Mouse (Mus musculus) macrophage (primary cell): Measurements from ENCODE around the gene Suox. TPM values are rescaled to one million over a fixed set of nuclear protein-coding genes. Genes with fewer than 3 reads are reported as not detected.
"Not testable (repeated sequence)": the region's sequence is repeated elsewhere in the genome, so short reads cannot be mapped to it uniquely, and the experiment has no call there.

Source experiments
- H3K27ac ChIP-seq: fragments of 350-480 bp; formaldehyde crosslinking; 2 replicates; pipeline ENCODE4 v1.9.0; 2021
- H3K36me3 ChIP-seq: fragments of 350-480 bp; formaldehyde crosslinking; 2 replicates; pipeline ENCODE4 v1.9.0; 2021; ENCODE audit errors: inconsistent target
- H3K4me3 ChIP-seq: fragments of 350-480 bp; formaldehyde crosslinking; 2 replicates; pipeline ENCODE4 v1.9.0; 2021; ENCODE audit errors: inconsistent target
- H3K79me2 ChIP-seq: fragments of 350-480 bp; formaldehyde crosslinking; 2 replicates; pipeline ENCODE4 v1.9.0; 2021; ENCODE audit errors: inconsistent target
- WGBS: methylation state at CpG from one replicate; pipeline ENCODE4 v1.1.7; 2026; ENCODE audit warnings: inconsistent platforms; ENCODE audit not compliant: missing documents; 5-methylcytosine and 5-hydroxymethylcytosine counted together
- polyA plus RNA-seq: library from polyadenylated mRNA; stranded (reverse); fragments of 250-400 nt; gene quantifications from 3 replicates; pipeline ENCODE4 v1.2.4, GENCODE M21; 2018; ENCODE audit warnings: inconsistent platforms

Gene Suox
- polyA plus RNA-seq, 1 experiment from 2014 or later, result 4.4 TPM

DNA sequence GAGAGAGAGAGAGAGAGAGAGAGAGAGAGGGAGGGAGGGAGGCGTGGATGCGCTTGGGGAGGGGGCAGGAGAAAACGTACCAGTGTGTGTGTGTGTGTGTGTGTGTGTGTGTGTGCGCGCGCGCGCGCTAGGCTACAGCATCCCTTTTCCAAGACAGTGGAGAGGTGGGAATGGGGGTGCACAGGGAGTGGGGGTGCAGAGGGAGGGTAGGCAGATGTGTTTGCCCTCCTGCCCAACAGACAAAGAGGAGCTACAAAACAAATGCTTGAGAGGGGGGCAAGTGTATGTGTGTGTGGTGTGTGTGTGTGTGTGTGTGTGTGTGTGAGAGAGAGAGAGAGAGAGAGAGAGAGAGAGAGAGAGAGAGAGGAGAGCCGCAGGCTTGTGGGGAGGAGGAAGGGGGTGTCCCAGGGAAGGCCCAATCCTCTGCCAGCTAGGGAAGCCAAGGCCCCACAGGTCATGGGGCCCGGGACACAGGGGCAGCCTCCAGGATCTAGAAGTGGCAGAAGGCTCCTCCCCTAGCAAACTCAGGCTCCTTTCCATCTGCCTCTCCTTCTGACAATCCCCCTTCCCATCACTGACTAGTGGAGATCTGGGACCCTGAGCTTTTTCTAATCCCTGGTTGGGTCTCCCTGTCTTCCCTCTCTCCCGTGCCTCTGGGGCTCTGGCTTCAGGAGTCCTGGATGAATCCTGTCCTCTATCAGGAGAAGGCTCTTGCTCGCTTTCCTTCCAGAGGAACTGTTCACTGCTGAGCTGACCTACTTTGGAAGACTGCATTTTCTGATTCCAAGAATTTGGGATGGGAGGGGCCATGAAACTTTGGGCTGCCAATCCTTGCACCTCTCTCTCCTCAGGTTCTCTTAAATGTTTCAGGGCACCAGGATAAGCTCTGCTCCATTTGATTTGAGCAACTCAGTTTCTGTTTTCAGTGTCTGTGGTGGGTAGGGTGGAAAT is 27.5 kb downstream of the Suox start:
- Histone ChIP-seq H3K79me2 (no peaks in the 10 kb centered on the region), H3K36me3 (no peaks in the 10 kb centered on the region), H3K27ac (no peak overlapping the region), H3K4me3 (no peak overlapping the region)
- WGBS, result 27% methylated on average over 9 of the region's 13 CpGs

DNA sequence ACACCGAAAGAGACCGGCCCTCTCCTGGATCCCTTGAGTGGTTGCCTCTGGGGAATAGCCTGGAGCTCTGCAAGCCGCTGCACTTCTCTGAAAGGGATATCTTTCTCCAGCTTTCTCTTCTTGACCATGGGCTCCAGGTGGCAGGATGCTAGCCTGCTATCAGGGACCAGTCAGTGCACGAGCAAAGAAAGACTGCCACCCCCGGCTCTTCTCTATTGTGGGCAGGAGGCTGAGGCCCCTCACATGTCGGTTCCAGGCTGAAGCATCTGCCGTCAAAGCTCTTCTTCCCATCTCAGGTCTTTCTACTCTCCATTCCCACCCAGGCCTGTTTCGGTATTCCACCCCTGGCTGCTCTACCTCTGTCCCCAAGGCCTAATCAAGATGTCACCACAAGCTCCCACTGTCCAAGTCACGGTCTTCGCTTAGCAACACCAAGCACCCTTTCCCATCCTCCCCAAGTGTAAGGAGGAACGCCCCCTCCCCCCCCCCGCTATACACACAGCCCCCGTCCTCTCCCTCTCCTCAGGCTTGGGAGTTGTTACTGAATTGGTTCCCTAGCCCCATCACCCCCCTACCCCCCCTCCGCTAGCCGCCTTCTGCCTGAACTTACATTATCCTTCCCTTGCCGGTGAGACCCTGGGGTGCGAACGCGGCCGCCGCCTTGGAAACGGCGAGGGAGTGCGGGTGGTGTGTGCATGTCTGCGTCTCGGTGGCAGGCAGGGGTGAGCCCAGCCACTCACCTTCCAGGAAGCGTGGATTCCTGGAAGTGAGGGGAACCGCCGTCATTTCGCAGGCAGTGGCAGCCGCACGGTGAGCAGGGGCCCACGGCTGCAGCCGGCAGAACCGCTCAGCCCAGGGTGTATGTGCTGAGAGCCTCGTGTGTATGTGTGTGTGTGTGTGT is 28.5 kb downstream of the Suox start, which contains the start of gene Ikzf4:
Gene Ikzf4, minus strand, starts transcription at position 881 of the 901 bp plus-strand sequence.
- Histone ChIP-seq H3K4me3 (no peak within 1 kb of the TSS), H3K27ac (no peak within 1 kb of the TSS), H3K79me2 (no peaks in the 10 kb centered on the region), H3K36me3 (no peaks in the 10 kb centered on the region)
- WGBS, result 24% methylated on average over 34 of the region's 36 CpGs

DNA sequence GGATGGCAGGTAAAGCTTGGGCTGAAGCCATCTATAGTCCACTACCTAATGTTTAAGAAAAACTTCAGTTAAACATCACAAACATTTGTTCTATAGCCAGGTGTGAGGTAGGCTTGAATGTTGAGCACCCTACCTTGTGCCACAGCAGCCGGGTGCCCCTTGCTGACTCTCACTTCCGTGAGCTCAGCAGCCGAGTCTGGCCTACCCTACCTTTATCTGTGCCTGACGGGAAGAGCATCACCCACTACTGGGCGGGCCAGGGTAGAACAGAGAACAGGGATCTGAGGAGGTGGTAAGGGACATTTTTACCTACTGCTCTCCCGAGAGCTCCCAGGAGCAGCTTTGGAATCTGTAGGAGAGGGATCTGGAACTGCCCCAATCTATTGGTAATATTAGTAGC is 31.1 kb downstream of the Suox start:
- H3K4me3 ChIP-seq, result no peak overlapping the region
- WGBS, result 100% methylated on average over 6 of the region's 6 CpGs
- H3K79me2 ChIP-seq, result no peaks in the 10 kb centered on the region
- no peaks in the 10 kb centered on the region for H3K36me3 ChIP-seq
- no peak overlapping the region for H3K27ac ChIP-seq

DNA sequence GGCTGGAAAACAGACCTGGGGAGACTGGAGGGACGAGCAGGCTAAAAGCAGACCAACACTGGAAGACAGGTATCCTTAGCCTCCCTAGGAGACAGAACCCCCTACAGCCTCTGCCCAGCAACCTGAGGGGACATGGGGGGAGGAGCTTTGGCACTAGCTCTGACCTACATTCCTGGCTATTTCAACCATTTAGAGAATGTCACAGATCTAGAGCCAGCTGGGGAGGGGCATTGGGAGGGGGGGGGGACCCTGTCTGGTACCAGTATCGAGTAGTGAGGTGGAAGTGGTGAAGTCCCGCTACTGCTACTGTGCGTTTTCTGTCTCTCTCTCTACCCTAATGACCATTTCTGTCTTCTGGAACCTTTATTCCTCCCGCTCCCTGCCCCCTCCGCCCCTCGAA is 32.0 kb downstream of the Suox start:
- Histone ChIP-seq H3K27ac (no peak overlapping the region), H3K79me2 (no peaks in the 10 kb centered on the region), H3K36me3 (no peaks in the 10 kb centered on the region), H3K4me3 (no peak overlapping the region)
- WGBS, result 83% methylated on average over 7 of the region's 7 CpGs

DNA sequence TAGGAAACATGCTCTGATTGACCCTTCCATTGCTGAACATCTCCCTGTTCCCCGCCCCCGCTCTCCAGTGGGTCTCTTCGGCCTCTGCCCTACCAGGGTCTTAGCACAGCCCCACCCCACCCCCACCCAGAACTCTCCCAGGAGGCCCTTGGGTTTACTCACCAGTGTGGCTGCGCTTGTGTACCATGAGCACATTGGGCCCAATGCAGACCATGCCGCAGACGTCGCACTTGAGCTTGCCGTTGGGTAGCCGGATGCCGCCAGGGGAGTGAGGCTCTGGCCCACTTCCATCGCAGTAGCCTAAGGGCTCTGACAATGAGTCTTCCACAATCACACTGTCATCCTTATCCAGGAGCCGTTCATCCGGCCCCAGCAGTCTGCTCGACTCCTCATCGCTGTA is 33.0 kb downstream of the Suox start:
- Histone ChIP-seq H3K27ac (no peak overlapping the region), H3K36me3 (no peaks in the 10 kb centered on the region), H3K79me2 (no peaks in the 10 kb centered on the region), H3K4me3 (no peak overlapping the region)
- WGBS, result 96% methylated on average over 15 of the region's 15 CpGs

DNA sequence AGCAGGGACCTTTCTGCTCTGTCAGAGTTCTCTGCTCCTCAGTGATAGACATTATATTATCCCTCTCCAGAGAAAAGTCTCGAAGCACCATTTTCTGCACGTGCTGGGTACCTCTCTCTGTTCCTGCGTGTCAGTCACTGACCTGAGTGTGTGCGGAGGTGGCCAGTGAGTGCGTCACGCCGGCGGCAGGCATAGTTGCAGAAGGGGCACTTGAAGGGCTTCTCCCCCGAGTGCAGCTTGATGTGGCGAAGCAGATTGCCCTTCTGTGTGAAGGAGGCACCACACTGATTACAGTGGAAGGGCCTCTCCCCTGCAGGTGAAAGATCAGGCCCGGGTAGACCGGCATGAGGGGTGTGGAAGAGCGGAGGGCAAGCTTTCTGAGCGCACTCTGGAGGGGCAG is 33.9 kb downstream of the Suox start:
- Histone ChIP-seq H3K79me2 (no peaks in the 10 kb centered on the region), H3K36me3 (no peaks in the 10 kb centered on the region), H3K27ac (no peak overlapping the region), H3K4me3 (no peak overlapping the region)
- WGBS, result 90% methylated on average over 14 of the region's 14 CpGs

DNA sequence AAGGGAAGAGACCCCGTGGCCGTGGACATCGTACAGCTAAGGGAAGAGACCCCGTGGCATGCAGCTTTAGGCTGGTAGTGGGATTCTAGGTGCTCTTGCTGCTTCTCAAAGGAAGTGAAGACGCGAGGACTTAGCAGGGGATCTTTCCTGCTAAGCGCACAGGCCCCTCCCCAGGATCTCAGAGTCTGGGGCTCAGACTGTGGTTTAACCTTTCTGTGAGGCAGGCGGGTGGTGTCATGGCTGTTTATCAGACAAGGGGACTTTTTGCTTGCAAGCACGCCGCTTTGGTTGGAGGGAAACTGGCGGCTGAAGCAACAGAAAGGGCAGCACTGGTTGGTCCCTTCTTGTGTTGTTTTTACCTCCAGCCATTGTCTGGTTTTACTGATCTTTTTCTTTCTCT is 36.9 kb downstream of the Suox start:
- Histone ChIP-seq H3K79me2 (no peaks in the 10 kb centered on the region), H3K4me3 (no peak overlapping the region), H3K36me3 (no peaks in the 10 kb centered on the region), H3K27ac (no peak overlapping the region)
- WGBS, result 15% methylated on average over 11 of the region's 11 CpGs

DNA sequence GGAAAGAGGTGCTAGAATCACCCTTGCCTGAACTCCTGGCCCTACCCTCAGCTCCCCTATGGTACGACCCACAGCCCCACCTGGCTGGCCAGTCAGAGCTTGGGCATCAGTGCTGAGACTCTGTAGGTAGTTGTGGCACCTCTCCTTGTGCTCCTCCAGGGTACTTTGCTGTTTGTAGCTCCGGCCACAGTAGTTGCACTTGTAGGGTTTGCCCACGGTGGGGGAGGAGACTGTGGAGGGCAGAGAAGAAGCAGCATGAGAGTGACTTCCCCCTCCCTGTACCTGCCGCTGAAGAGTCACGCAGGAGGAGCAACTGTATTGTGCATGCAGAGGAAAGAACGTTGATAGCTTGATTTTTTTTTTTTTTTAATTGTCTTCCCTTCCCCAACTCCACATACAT is 37.3 kb downstream of the Suox start:
- WGBS, result 30% methylated on average over 5 of the region's 6 CpGs
- Histone ChIP-seq H3K79me2 (no peaks in the 10 kb centered on the region), H3K27ac (no peak overlapping the region), H3K36me3 (no peaks in the 10 kb centered on the region), H3K4me3 (no peak overlapping the region)

DNA sequence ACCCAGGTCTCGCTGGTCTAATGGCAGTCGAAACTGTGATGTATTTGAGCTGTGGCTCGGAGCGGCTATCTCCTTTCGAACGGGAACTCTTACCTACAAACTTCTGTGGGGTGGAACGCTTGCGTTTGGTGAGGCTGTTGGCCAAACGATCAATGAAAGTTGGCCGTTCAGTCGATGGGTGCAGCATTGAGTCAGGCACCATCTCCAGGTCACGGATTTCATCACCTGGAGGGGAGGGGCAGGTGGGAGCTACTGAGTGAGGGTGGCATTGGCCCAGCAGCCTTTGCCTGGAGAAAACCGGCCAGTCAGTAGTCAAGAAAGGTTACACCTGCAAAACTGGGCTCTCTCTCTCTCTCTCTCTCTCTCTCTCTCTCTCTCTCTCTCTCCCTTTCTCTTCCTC is 38.2 kb downstream of the Suox start:
- WGBS, result 95% methylated on average over 13 of the region's 13 CpGs
- H3K27ac ChIP-seq, result no peak overlapping the region

DNA sequence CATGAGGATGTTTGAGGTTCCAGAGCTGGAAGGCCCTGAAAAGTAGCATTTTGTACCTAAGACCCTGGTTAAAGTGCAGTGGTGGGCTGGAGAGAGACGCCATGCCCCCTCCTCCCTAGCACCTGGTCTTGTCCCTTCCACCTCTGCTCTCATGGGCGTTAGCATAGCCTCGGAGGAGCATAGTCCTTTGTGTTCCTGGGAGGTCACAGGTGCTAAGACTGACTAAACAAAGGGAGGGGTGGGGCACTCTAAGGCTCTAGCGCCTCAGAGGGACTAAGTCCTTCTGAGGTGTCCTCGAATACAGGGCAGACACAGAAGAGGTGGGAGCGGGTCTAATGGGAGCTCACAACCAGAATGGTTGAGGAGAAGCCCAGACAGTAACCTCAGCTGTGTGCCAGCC is 42.3 kb downstream of the Suox start:
- no peaks in the 10 kb centered on the region for H3K79me2 ChIP-seq
- WGBS, result 65% methylated on average over 6 of the region's 6 CpGs
- H3K4me3 ChIP-seq, result no peak overlapping the region
- H3K27ac ChIP-seq, result no peak overlapping the region
- no peaks in the 10 kb centered on the region for H3K36me3 ChIP-seq

More for the DNA sequence above, 38.2 kb downstream of the Suox start:
- no peaks in the 10 kb centered on the region for H3K79me2 ChIP-seq
- H3K4me3 ChIP-seq, result no peak overlapping the region
- H3K36me3 ChIP-seq, result no peaks in the 10 kb centered on the region

DNA sequence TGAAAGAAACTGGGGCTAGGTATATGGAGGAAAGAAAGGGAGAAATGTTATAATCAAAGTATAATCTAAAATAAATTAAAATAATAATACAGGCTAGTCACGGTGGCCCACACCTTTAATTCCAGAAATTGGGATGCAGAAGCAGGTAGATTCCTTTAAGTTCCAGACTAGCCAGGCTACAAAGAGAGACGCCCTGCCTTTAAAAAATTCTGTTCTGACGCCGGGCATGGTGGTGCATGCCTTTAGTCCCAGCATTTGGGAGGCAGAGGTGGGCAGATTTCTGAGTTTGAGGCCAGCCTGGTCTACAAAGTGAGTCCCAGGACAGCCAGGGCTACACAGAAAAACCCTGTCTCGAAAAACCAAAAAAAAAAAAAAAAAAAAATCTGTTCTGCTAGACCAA is 43.6 kb downstream of the Suox start:
- H3K79me2 ChIP-seq, result peaks cover 10% of the 10 kb centered on the region
- H3K27ac ChIP-seq, H3K36me3 ChIP-seq, H3K4me3 ChIP-seq: not testable (repeated sequence)
- WGBS, result 95% methylated on average over 4 of the region's 5 CpGs

DNA sequence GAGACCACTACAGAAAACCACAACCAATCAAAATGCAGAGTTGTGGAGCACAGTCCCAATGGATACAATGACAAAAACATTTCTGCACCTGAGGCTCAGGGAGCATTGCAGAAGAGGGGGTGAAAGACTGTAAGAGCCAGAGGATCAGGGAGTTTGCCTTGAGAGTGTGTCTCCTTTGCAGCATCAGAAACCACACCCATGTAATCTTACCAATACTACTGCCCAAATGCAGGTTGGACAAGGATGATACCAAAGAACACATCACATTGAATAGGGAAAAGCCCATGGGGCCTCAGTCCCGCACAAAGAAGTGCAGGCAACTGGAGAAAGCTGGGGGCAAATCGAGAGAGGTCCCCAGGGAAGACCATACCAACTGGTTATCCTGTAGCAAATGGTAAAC is 44.1 kb downstream of the Suox start:
- Histone ChIP-seq H3K36me3 (no peaks in the 10 kb centered on the region), H3K4me3 (no peak overlapping the region), H3K27ac (no peak overlapping the region), H3K79me2 (peaks cover 16% of the 10 kb centered on the region)
- WGBS, result 88% methylated on average over 2 of the region's 2 CpGs

DNA sequence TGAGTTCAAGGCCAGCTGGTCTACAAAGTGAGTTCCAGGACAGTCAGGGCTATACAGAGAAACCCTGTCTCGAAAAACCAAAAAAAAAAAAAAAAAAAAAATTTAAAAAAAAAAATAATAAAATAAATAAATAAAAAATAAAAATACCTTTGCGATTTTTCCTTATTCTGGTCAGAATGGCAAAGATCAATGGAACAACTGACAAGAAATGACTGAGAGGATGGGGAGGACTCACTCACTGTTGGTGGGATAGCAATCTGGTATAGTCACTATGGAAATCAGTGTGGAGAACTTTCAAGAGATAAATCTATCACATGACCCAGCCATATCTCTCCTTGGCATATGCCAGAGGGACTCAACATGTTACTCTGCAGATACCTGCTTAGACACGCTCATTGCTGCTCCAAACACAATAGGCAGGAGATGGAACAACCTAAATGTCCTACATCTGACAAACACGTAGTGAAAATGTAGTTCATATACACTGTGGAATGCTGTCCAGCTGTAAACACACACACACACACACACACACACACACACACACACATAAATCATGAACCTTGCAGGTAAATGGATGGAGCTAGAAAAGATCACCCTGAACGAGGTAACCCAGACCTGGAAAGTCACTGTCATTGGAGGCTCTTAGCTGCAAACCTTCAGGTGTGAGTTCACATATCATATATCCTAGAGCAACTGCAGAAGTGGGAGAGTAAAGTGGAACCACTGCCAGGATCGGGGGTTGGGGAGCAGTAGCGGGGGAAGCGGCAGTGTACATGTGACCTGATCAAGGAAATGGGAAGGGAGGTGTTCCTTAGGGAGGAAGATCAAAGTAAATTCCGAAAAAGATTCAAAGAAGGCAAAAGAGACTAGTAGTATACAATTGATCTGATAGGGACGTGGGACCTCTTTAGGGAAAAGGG is 46.2 kb downstream of the Suox start:
- H3K27ac ChIP-seq, result no peak overlapping the region
- H3K36me3 ChIP-seq, result peaks cover 9% of the 10 kb centered on the region; the same call in 1 of the 2 replicates
- H3K79me2 ChIP-seq, result peaks cover 16% of the 10 kb centered on the region
- no peak overlapping the region for H3K4me3 ChIP-seq
- WGBS, result 73% methylated on average over 9 of the region's 10 CpGs
